In genomic region chr9:42209666-42210065, GRCm38 (mm10) we compare ENCODE assay signal across 18 mouse cellular contexts. TPM values are rescaled to one million over a fixed set of nuclear protein-coding genes. Genes with fewer than 3 reads are reported as not detected.
DNase-seq lines count a peak whose midpoint lies in the region; ATAC-seq lines count a peak whose summit lies in the region.
"Had no signal": no experiment of that assay in that cellular context is flagged by ENCODE, and none has a peak within 500 bp of the region (broad histone marks: within the 10 kb centered on the region; RNA-seq: fewer than 3 reads in every experiment).

No protein-coding gene starts in this region.

- H3K36me3 ChIP-seq in intestine, embryonic 16.5 days (ENCODE audit: control insufficient read depth, insufficient read depth, low read length), result no peaks in the 10 kb centered on the region
- H3K36me3 ChIP-seq: embryonic facial prominence, embryonic 15.5 days; heart, embryonic 15.5 days; hindbrain, embryonic 12.5 days had no signal

- no peaks in the 10 kb centered on the region for H3K9me3 ChIP-seq in intestine, embryonic 16.5 days (ENCODE audit: control insufficient read depth, low read length)
- H3K9me3 ChIP-seq: embryonic facial prominence, embryonic 15.5 days; heart, embryonic 15.5 days; hindbrain, embryonic 12.5 days had no signal

- H3K27ac ChIP-seq in intestine, embryonic 16.5 days (ENCODE audit: low read length), result no peak overlapping the region
- H3K27ac ChIP-seq: embryonic facial prominence, embryonic 15.5 days; heart, embryonic 15.5 days; hindbrain, embryonic 12.5 days had no signal

- H3K27me3 ChIP-seq in intestine, embryonic 16.5 days (replicated peaks; ENCODE audit: control insufficient read depth, insufficient read depth, low read length), result no peaks in the 10 kb centered on the region
- H3K27me3 ChIP-seq: embryonic facial prominence, embryonic 15.5 days; heart, embryonic 15.5 days; hindbrain, embryonic 12.5 days had no signal

- H3K4me3 ChIP-seq in intestine, embryonic 16.5 days (ENCODE audit: low read length), result no peak overlapping the region
- H3K4me3 ChIP-seq: embryonic facial prominence, embryonic 15.5 days; heart, embryonic 15.5 days; hindbrain, embryonic 12.5 days had no signal

- H3K4me2 ChIP-seq in intestine, embryonic 16.5 days (ENCODE audit: low read depth, low read length), result no peak overlapping the region
- H3K4me2 ChIP-seq: embryonic facial prominence, embryonic 15.5 days; heart, embryonic 15.5 days; hindbrain, embryonic 12.5 days; liver, embryonic 11.5 days had no signal

- peak; percentile 61 for DNase-seq in adrenal gland, adult 2 months
- no peak for DNase-seq in adrenal gland, postnatal 4 days (ENCODE audit: low spot score in 2 of 2)
- DNase-seq in right cerebral cortex, adult 2 months (ENCODE audit: low spot score in 2 of 2), result peak; percentile 42 to 67
- no peak for DNase-seq in right cerebral cortex, postnatal 10 days (ENCODE audit: low spot score in 2 of 2)
- DNase-seq in adrenal gland, postnatal 36 days, result peak; percentile 43 to 56
- no peak for DNase-seq in gastrocnemius, postnatal 36 days
- DNase-seq in neural tube, embryonic 10.5 days (ENCODE audit: extremely low spot score, low spot score), result no peak
- DNase-seq: B cell, adult 2 months; cerebellum, adult 11 months; gastrocnemius, postnatal 25 days; kidney, adult 18-20 months; thymus, postnatal 36 days had no signal

- no peak overlapping the region for H3K9ac ChIP-seq in intestine, embryonic 16.5 days (ENCODE audit: low read depth, low read length)
- H3K9ac ChIP-seq: embryonic facial prominence, embryonic 15.5 days; heart, embryonic 15.5 days; hindbrain, embryonic 12.5 days had no signal

- no peak for ATAC-seq in intestine, embryonic 16.5 days
- ATAC-seq: forebrain, embryonic 14.5 days had no signal

- H3K4me1 ChIP-seq in intestine, embryonic 16.5 days (ENCODE audit: control insufficient read depth, insufficient read depth, low read length), result no peaks in the 10 kb centered on the region
- H3K4me1 ChIP-seq: embryonic facial prominence, embryonic 15.5 days; heart, embryonic 15.5 days had no signal

- intact Hi-C loops in gastrocnemius, postnatal 36 days (cut with DNase I), result loop anchor here (2.0 to 5.0 kb wide), 2 partner anchors 85 to 157 kb away; partner anchors contain the start of gene Sorl1

- WGBS in intestine, embryonic 16.5 days, result 78% methylated on average over 6 of the region's 6 CpGs

RNA-seq across cellular contexts. Expression of gene Sc5d, which starts 54.4 kb away (rescaled TPM):
- total RNA-seq in adrenal gland, adult 2 months (2021), result 100 to 1,000 TPM in 1 of 2 experiments, 10 to 100 TPM in 1; 55.2 to 220 TPM
- 26.2 and 55.2 TPM in 2 replicates for polyA plus RNA-seq in adrenal gland, adult 2 months (2012; rRNA removed)
- total RNA-seq in adrenal gland, postnatal 4 days (2021), result 10 to 100 TPM; 28.9 to 41.4 TPM
- 10 to 100 TPM; 87.7 to 94.2 TPM for total RNA-seq in adrenal gland, postnatal 36 days (2021)
- polyA plus RNA-seq in intestine, embryonic 16.5 days (2015; fragmentation: Nextera tagmentation; extraction: Ambion mirVana), result 106 and 118 TPM in 2 replicates
- 10 to 100 TPM; 18.3 to 19.9 TPM for total RNA-seq in gastrocnemius, postnatal 36 days (2021)

Comparison
In these comparisons a context has a peak if more than half of its experiments do, and no peak if none do; other contexts are left out.
1. DNase-seq: peak in adrenal gland, adult 2 months (single experiment), right cerebral cortex, adult 2 months (2 of 2) and adrenal gland, postnatal 36 days (2 of 2); none in adrenal gland, postnatal 4 days (0 of 2), right cerebral cortex, postnatal 10 days (0 of 2), gastrocnemius, postnatal 36 days (0 of 2) and neural tube, embryonic 10.5 days (single experiment).